Mouse (Mus musculus) kidney, adult 18-20 months (tissue): ENCODE data around the gene Sema5a.

ENCODE experiments used
- DNase-seq: peaks from one replicate; pipeline ENCODE4 v3.0.0; 2021

The Sema5a gene

DNA sequence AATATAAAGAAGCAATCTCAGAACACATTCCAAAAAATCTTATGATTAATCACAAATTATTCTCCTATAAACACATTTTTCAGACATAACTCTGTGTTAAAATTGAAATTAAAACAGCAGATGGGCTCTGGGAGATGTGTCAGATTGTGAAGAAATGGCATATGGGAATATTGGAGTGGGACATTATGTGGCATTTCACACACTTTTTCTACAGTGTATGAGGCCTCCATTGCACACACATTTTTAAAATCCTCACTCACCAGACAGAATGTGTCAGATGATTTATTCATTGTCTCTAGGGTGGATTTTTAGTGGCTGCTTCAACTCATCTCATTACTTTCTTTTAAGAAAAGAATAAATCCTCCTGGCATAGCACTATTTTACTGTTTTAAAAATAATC is 446.4 kb downstream of the Sema5a start:
- no peak for DNase-seq

GRCm38 (mm10) chr15:32693006-32693405 is 448.4 kb downstream of the Sema5a start:
- no peak for DNase-seq

DNA sequence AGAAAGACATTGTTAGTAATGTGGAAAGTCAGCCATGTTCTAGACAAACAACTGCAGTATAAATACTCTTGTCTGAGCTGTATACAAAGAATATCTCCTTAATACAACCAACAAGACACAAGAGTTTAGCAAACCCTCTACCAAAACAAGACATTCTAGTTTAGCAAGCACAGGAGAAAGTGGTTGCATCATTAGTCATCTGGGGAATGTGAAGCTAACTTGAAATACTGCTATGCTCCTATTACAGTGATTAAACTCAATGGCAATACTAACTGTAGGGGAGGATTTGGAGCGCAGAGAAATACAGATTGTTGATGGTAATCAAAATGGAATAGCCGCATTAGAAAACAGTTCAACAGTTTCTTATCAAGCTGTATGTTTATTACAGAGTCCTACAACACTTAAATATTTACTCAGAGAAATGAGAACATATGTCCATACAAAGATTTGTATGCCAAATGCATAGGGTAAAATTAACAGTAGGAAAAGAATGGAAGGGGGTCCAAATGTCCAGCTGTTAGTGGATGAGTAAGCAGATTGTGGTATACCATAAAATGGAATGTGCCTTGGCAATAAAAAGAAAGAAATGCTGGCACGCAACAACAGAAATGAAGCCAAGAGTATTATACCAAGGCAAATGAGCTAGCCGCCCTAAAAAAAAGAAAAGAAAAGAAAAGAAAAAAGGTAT is 472.8 kb downstream of the Sema5a start:
- no peak for DNase-seq

DNA sequence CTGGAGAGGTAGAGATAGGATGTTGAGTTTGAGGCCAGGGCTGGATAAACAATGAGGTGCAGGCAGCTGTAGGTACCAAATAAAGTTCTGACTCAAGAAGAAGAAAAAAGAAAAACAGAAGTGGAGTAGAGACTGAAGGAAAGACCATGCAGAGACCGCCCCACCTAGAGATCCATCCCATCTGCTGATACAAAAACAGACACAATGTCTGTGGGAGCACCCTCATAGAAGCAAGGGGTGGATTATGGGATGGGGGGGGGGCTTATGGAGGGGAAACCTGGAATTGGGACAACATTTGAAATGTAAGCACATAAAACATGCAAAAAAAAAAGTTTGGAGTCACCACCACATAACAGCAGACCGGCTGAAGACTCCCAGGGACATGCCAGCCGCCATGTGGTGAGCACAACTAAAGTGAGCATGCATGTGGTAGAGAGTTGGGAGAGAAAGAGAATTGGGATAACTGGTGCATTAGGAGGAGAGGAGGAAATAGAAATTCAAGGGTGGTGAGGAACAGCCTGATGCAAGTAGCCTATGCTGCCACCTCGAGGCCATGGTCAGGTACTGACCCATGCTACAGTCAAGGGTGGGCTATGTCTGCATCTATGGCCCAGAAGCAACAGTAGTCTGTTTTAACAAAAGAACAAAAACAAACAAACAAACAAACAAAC is 473.8 kb downstream of the Sema5a start:
- peak; percentile 46 for DNase-seq

GRCm38 (mm10) chr15:32718964-32719311 is 474.3 kb downstream of the Sema5a start:
- DNase-seq: no peak

DNA sequence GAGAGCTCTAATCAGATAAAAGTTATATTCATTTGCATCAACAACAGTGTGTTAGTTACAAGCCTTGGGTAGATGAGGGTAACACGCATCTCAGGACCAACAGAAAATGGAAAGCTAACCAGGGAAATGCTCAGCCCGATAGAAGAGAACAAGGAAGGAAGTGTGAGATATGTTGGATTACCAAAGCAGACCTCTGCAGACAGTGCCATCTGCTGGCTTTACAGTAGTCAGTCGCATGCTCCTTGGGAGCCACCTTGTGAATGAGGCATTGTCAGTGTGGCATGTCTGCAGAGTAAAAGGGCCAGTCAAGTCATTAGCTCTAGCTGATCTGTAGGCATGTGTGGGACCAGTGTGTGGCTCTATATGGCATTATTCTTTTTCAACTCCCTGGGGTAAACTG is 486.2 kb downstream of the Sema5a start:
- peak; percentile 18 for DNase-seq
